Mouse (Mus musculus): Measurements from ENCODE around the gene Nudt19.

GRCm38 (mm10) chr7:35501995-35502394 is 54.1 kb downstream of the Nudt19 start:
- TF ChIP-seq CTCF (IDR thresholded peaks at IDR 0.05; ENCODE audit: borderline replicate concordance, insufficient read depth, low read depth, low read length) (peak; percentile 10; the same call in 1 of the 2 replicates), POLR2A (IDR thresholded peaks at IDR 0.05; ENCODE audit: borderline replicate concordance, insufficient read depth, low read length) (no peak)

All from cerebellum, adult 2 months (tissue).